Mouse (Mus musculus): ENCODE data around the gene Calr4. TPM values are rescaled to one million over a fixed set of nuclear protein-coding genes. Genes with fewer than 3 reads are reported as not detected.

The Calr4 gene
- total and polyA plus RNA-seq, 3 experiments, result not detected

DNA sequence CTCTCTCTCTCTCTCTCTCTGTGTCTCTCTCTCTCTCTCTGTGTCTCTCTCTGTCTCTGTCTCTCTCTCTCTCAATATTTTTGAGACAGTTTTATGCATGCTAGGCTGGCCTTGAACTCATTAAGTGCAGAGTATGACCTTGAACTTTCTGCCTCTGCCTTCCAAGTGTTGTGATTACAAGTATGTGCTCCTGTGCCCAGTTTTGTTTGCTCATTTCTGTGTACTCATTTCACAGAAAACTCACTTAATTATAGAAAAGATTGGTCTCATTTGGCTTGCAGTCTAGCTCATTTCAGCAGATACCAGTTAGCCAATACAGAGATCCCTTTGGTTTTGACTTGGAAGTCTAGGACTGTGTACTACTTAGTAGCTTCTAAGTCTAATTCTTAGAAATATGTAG lies 64.9 kb downstream of the Calr4 start:
- in situ Hi-C loops (cut with MboI; ENCODE audit: low pct_ligation_motif_present, low pct_unique_long_range_greater_than_20kb, low sequenced_read_pairs) (no loop called here), dilution Hi-C loops (cut with MboI; ENCODE audit: extremely low pct_ligation_motif_present, extremely low pct_unique_long_range_greater_than_20kb, low sequenced_read_pairs) (no loop called here)
- H3K79me2 ChIP-seq (replicated peaks; ENCODE audit: control insufficient read depth, extremely low read depth, insufficient read depth, poor library complexity, severe bottlenecking), result peaks cover 13% of the 10 kb centered on the region; the same call in 1 of the 2 replicates
- peaks cover 2 to 25% of the 10 kb centered on the region in 2 experiments; a peak in 3 of 4 replicates for H3K4me1 ChIP-seq (ENCODE audit: control insufficient read depth in 1 of 2, insufficient read depth in 2 of 2)
- H3K4me3 ChIP-seq (replicated peaks in 1 of 3; ENCODE audit: low read depth in 2 of 3, low read length in 2 of 3, poor library complexity in 1 of 3), result no peak overlapping the region
- H3K9ac ChIP-seq (ENCODE audit: insufficient read depth, low read depth), result no peak overlapping the region
- no peaks in the 10 kb centered on the region for H3K27me3 ChIP-seq (replicated peaks)
- H3K9me3 ChIP-seq (replicated peaks; ENCODE audit: low read length), result no peaks in the 10 kb centered on the region
- H3K4me2 ChIP-seq (ENCODE audit: insufficient read depth, low read depth, poor library complexity, severe bottlenecking), result no peak overlapping the region
- TF ChIP-seq SIN3A (IDR thresholded peaks at IDR 0.05; ENCODE audit: low read length) (no peak), TBP (conservative IDR thresholded peaks at IDR 0.05; ENCODE audit: low read depth, low read length) (no peak), CTCF (conservative IDR thresholded peaks at IDR 0.05 in 1 of 2, IDR thresholded peaks at IDR 0.05 in 1 of 2; ENCODE audit: low read depth in 2 of 2, low read length in 2 of 2) (no peak), USF2 (conservative IDR thresholded peaks at IDR 0.05; ENCODE audit: low read depth, low read length) (no peak), TCF12 (IDR thresholded peaks at IDR 0.05; ENCODE audit: low read depth, low read length) (no peak), MAFK (IDR thresholded peaks at IDR 0.05; ENCODE audit: insufficient replicate concordance, low read length) (no peak), PAX5 (IDR thresholded peaks at IDR 0.05; ENCODE audit: low read length) (no peak), BHLHE40 (IDR thresholded peaks at IDR 0.05; ENCODE audit: low read depth, low read length) (no peak), MAZ (IDR thresholded peaks at IDR 0.05; ENCODE audit: low read depth, low read length) (no peak), POLR2AphosphoS2 (IDR thresholded peaks at IDR 0.05; ENCODE audit: low read depth, low read length) (no peak), JUN (IDR thresholded peaks at IDR 0.05; ENCODE audit: insufficient read depth, low read depth, low read length) (no peak)
- H3K36me3 ChIP-seq (replicated peaks in 1 of 2; ENCODE audit: control insufficient read depth in 1 of 2, insufficient read depth in 1 of 2, low read length in 1 of 2), result peaks cover 4 to 35% of the 10 kb centered on the region in 2 experiments
- no peak for DNase-seq (ENCODE audit: extremely low read depth)
- no peak overlapping the region for H3K27ac ChIP-seq (ENCODE audit: insufficient read depth, low read depth)

Other genes with a start within 250 kb of the Calr4 start
- gene Nrd1, start 233.8 kb upstream of the Calr4 start, total RNA-seq (2012; rRNA removed), result 37.7 and 41.9 TPM in 2 replicates
- 83.8 and 104 TPM in 2 replicates for gene Nrd1, start 233.8 kb upstream of the Calr4 start, total RNA-seq (2014; rRNA removed)
- 144 and 147 TPM in 2 replicates for gene Nrd1, start 233.8 kb upstream of the Calr4 start, polyA plus RNA-seq (2012; ENCODE audit: insufficient read length, low read depth)
- gene Osbpl9, start 32.2 kb upstream of the Calr4 start, total RNA-seq (2012; rRNA removed), result 51.6 and 55.5 TPM in 2 replicates
- 59.2 and 66.0 TPM in 2 replicates for gene Osbpl9, start 32.2 kb upstream of the Calr4 start, total RNA-seq (2014; rRNA removed)
- 73.5 and 77.0 TPM in 2 replicates for gene Osbpl9, start 32.2 kb upstream of the Calr4 start, polyA plus RNA-seq (2012; ENCODE audit: insufficient read length, low read depth)
- gene Eps15, start 45.8 kb downstream of the Calr4 start, total RNA-seq (2012; rRNA removed), result 23.4 and 24.8 TPM in 2 replicates
- 39.6 and 41.5 TPM in 2 replicates for gene Eps15, start 45.8 kb downstream of the Calr4 start, total RNA-seq (2014; rRNA removed)
- 54.5 and 60.4 TPM in 2 replicates for gene Eps15, start 45.8 kb downstream of the Calr4 start, polyA plus RNA-seq (2012; ENCODE audit: insufficient read length, low read depth)
- 0.29 and 0.30 TPM in 2 replicates for gene Ttc39a, start 172.1 kb downstream of the Calr4 start, total RNA-seq (2012; rRNA removed)
- gene Ttc39a, start 172.1 kb downstream of the Calr4 start, total RNA-seq (2014; rRNA removed), result 0.32 and 0.36 TPM in 2 replicates
- 0.64 and 0.90 TPM in 2 replicates for gene Ttc39a, start 172.1 kb downstream of the Calr4 start, polyA plus RNA-seq (2012; ENCODE audit: insufficient read length, low read depth)